Mouse (Mus musculus): ENCODE data around the gene Gm10424. TPM values are rescaled to one million over a fixed set of nuclear protein-coding genes. Genes with fewer than 3 reads are reported as not detected.

The Gm10424 gene
- not detected in 2 replicates for polyA plus RNA-seq (2015; fragmentation: Nextera tagmentation; extraction: Ambion mirVana)

DNA sequence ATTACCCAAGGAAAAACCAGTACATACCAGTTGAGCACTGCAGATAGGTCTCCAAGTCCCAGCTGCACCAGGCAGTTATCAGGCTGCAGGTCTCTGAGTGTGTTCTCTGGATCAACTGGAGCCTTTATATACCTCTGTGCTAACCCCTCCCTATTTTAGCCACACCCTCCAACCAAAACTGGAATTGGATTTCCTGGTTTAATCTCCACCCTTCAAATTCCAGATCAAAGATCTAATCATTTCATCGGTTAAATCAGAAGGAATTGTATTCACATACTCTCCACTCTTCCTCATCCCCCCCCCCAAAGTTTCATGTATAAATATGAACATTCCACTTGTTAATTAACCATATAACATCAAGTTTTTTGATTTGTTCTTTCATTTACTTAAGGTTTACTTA, at the start of gene Gm10424:
Gm10424 (minus strand) TSS at position 101 of the 400 bp plus-strand sequence.

DNA sequence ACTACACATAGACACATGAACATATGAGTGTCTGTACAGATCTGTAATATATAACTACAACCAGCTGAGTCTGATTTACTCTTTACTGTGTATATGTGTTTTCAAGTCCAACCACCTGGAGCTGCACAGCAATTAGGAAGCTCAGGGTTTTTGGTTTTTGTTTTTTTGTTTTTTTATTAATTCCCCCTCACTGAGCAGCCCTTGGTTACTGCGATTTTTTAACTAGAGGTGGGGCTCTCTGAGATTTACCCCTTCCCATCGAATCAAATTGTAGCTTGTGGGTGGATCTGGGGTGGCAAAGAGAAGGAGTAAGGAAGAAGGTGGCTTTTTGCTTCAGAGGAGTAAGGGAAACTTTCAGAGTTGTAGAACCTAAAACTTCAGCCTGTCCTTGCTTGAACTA, 33.0 kb upstream of the Gm10424 start, which contains the start of gene Gm3259:
Gm3259 (plus strand) TSS at position 301 of the 400 bp plus-strand sequence.

Other genes with a start within 250 kb of the Gm10424 start
- not detected in 2 replicates for gene Gm7942, start 165.8 kb downstream of the Gm10424 start, polyA plus RNA-seq (2015; fragmentation: Nextera tagmentation; extraction: Ambion mirVana)
- gene Gm16513, start 90.1 kb downstream of the Gm10424 start, polyA plus RNA-seq (2015; fragmentation: Nextera tagmentation; extraction: Ambion mirVana), result not detected in 2 replicates
- gene Gm3259, start 33.1 kb upstream of the Gm10424 start, polyA plus RNA-seq (2015; fragmentation: Nextera tagmentation; extraction: Ambion mirVana), result not detected in 2 replicates
- gene D5Ertd577e, start 184.0 kb upstream of the Gm10424 start, polyA plus RNA-seq (2015; fragmentation: Nextera tagmentation; extraction: Ambion mirVana), result not detected in 2 replicates
- gene Gm3286, start 238.0 kb upstream of the Gm10424 start, polyA plus RNA-seq (2015; fragmentation: Nextera tagmentation; extraction: Ambion mirVana), result not detected in 2 replicates

Measured in urinary bladder, postnatal 0 days (tissue).